Mouse (Mus musculus) liver, embryonic 16.5 days (tissue): ENCODE data around the gene Ucn. TPM values are rescaled to one million over a fixed set of nuclear protein-coding genes. Genes with fewer than 3 reads are reported as not detected.
A peak's percentile ranks its signal among the peaks of the same experiment; 100 is the strongest.

Source experiments
- ATAC-seq: fragments of 200-750 bp; cut with Nextera tagmentation; 2 replicates; pipeline ENCODE4 v1.8.0; 2017; ENCODE audit warnings: low read depth, mild to moderate bottlenecking, moderate number of reproducible peaks, moderate library complexity
- H3K27ac ChIP-seq: fragments of 300-500 bp; sonication (generic); 2 replicates; pipeline ENCODE4 v1.5.1; 2014; ENCODE audit warnings: mild to moderate bottlenecking, low read length
- H3K27me3 ChIP-seq: fragments of 300-500 bp; sonication (generic); 2 replicates; pipeline ENCODE4 v1.6.1; 2014; ENCODE audit warnings: low read depth, low read length, mixed read lengths; ENCODE audit not compliant: control insufficient read depth, insufficient read depth
- H3K36me3 ChIP-seq: fragments of 300-500 bp; sonication (generic); 2 replicates; pipeline ENCODE4 v1.6.1; 2014; ENCODE audit warnings: mild to moderate bottlenecking; ENCODE audit not compliant: control insufficient read depth, insufficient read depth
- H3K4me1 ChIP-seq: fragments of 300-500 bp; sonication (generic); 2 replicates; pipeline ENCODE4 v1.6.1; 2014; ENCODE audit warnings: low read depth, low read length, mixed read lengths; ENCODE audit not compliant: control insufficient read depth
- H3K4me2 ChIP-seq: fragments of 300-500 bp; sonication (generic); 2 replicates; pipeline ENCODE4 v1.6.1; 2014; ENCODE audit warnings: low read depth, low read length, mixed read lengths
- H3K4me3 ChIP-seq: fragments of 300-500 bp; sonication (generic); 2 replicates; pipeline ENCODE4 v1.5.1; 2014; ENCODE audit warnings: low read depth, mild to moderate bottlenecking, low read length
- H3K9ac ChIP-seq: fragments of 300-500 bp; sonication (generic); 2 replicates; pipeline ENCODE4 v1.6.1; 2014; ENCODE audit warnings: low read depth, low read length
- H3K9me3 ChIP-seq: fragments of 300-500 bp; sonication (generic); replicated peaks from 2 replicates; pipeline ENCODE4 v1.6.1; 2016; ENCODE audit warnings: low read length; ENCODE audit not compliant: control insufficient read depth
- WGBS: fragments of 180-500 bp; shearing (Covaris S2); extraction: QIAGEN DNeasy Blood & Tissue Kit; methylation state at CpG from one replicate; pipeline ENCODE4 v1.1.7; 2014; ENCODE audit not compliant: insufficient replicate concordance; 5-methylcytosine and 5-hydroxymethylcytosine counted together
- polyA plus RNA-seq: library from polyadenylated mRNA; unstranded; fragments of >200 nt; fragmentation: Nextera tagmentation; extraction: Ambion mirVana; gene quantifications from 2 replicates; pipeline ENCODE4 v1.2.1, GENCODE M21; 2015

Ucn gene
- polyA plus RNA-seq, 1 experiment from 2014 or later = not detected

DNA sequence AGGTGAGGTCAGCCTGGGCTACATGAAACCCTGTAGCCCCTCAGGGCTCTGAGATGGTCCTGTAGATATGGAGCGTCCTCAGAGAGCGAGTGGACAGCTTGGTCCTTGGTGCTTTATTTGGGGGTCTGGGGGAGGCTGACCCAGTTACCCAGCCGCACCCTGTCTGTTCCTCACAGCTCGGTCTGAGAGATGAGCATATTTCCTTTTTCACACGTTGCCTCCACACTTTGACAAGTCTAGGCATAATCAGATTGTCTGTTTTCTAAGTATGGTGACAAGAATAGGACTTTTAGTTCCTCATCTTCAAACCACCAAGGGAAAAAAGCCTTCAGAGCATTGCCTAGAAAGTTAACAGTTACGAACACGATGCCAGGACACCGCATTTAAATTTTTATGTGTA lies 17.5 kb downstream of the Ucn start:
- ATAC-seq = no peak
- H3K9ac ChIP-seq = no peak overlapping the region
- no peak overlapping the region for H3K27ac ChIP-seq
- no peaks in the 10 kb centered on the region for H3K4me1 ChIP-seq
- H3K27me3 ChIP-seq = no peaks in the 10 kb centered on the region
- no peak overlapping the region for H3K4me3 ChIP-seq
- WGBS = 34% methylated on average over 8 of the region's 8 CpGs
- H3K4me2 ChIP-seq = no peak overlapping the region
- H3K36me3 ChIP-seq = no peaks in the 10 kb centered on the region
- no peaks in the 10 kb centered on the region for H3K9me3 ChIP-seq

DNA sequence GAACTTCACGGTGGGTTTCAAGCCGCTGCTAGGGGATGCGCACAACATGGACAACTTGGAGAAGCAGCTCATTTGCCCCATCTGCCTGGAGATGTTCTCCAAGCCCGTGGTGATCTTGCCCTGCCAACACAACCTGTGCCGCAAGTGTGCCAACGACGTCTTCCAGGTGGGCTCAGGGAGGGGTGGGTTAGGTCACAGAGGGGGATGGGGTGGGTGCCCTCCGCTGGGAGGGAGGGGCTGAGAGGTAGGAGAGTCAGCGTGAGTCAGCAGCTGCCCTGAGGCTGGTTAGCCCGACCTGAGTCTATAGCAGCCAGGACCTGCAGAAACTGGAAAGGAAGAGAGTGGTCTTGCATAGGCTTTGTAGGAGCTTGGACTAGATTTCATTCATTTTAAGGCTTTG lies 21.7 kb downstream of the Ucn start:
- ATAC-seq = no peak
- 23% methylated on average over 10 of the region's 10 CpGs for WGBS
- H3K4me2 ChIP-seq = no peak overlapping the region
- H3K9ac ChIP-seq = no peak overlapping the region
- no peaks in the 10 kb centered on the region for H3K36me3 ChIP-seq
- no peaks in the 10 kb centered on the region for H3K9me3 ChIP-seq
- no peaks in the 10 kb centered on the region for H3K27me3 ChIP-seq
- no peaks in the 10 kb centered on the region for H3K4me1 ChIP-seq
- H3K4me3 ChIP-seq = no peak overlapping the region
- no peak overlapping the region for H3K27ac ChIP-seq

DNA sequence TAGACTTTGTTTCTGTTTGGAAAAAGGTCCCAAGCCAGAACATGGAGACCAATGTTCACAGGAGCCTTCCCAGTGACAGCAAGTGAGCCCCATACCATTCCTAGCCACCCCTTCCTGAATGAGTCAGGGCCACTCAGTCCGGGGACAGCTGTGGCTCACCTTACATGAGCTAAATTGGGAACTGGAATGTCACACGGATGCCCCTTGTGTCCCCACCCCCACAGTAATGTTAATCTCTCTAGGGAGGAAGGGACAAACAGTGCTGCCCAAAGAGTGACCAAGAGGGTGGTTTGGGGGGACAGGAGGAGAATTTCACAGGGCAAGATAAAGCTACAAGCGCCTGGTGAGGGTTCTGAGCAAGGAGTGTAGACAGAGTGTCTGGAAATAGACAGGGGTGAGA lies 22.3 kb downstream of the Ucn start, which contains the start of gene Trim54:
TSS of gene Trim54 (plus strand) at position 359 of the 400 bp plus-strand sequence.
- Histone ChIP-seq H3K4me2 (no peak within 1 kb of the TSS), H3K9me3 (no peaks in the 10 kb centered on the region), H3K27me3 (no peaks in the 10 kb centered on the region), H3K36me3 (no peaks in the 10 kb centered on the region), H3K4me3 (no peak within 1 kb of the TSS), H3K27ac (no peak within 1 kb of the TSS), H3K9ac (no peak within 1 kb of the TSS), H3K4me1 (no peaks in the 10 kb centered on the region)
- 19% methylated on average over 3 of the region's 3 CpGs for WGBS
- no peak for ATAC-seq

DNA sequence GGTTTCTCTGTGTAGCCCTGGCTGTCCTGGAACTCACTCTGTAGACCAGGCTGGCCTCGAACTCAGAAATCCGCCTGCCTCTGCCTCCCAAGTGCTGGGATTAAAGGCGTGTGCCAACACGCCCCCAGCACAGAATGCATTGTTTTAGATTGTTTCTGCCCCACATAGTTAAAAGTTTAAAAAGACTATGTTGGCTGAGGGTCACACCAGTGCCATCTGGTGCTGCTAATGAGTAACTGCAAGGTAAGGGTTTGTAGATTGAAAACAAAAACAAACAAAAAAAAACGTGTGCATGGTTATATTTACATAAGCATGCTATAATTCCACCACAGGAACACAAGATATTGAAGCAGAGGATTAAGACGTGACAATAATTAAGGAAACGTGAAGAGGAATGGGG lies 27.8 kb downstream of the Ucn start:
- 20% methylated on average over 7 of the region's 7 CpGs for WGBS
- H3K27me3 ChIP-seq = no peaks in the 10 kb centered on the region; the same call in 1 of the 2 replicates
- H3K4me1 ChIP-seq = no peaks in the 10 kb centered on the region
- H3K4me3 ChIP-seq = no peak overlapping the region
- H3K9me3 ChIP-seq = no peaks in the 10 kb centered on the region
- no peak for ATAC-seq
- no peak overlapping the region for H3K4me2 ChIP-seq
- H3K27ac ChIP-seq = no peak overlapping the region
- no peaks in the 10 kb centered on the region for H3K36me3 ChIP-seq
- no peak overlapping the region for H3K9ac ChIP-seq

DNA sequence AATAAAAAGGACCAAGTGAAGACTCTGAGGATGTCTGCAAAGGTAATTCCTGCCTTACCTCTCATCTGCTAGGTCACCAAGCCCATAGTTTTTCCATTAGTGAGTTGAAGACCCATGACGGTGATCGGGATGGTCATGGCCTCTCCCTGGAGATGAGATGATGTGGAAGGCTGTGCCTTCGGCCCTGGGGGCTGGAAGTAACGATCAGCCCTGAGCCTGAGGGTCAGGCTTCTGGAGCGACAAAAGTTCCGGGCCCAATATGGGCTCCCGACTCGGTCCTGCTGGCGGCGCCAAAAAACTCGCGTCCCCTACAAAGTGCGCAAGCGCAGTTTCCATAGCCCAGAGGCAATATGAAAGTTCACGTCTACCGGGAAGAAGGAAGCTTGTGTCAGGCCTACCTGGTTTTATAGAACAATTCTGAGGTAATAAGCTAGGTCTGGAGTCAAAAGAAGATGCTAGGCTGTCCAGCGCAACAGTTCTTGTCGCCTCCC lies 30.6 kb downstream of the Ucn start, which contains the start of gene Slc30a3:
TSS of gene Slc30a3 (minus strand) at position 238 of the 491 bp plus-strand sequence.
- H3K4me3 ChIP-seq = no peak within 1 kb of the TSS
- H3K4me1 ChIP-seq = no peaks in the 10 kb centered on the region
- H3K9me3 ChIP-seq = no peaks in the 10 kb centered on the region
- H3K4me2 ChIP-seq = no peak within 1 kb of the TSS
- WGBS = 79% methylated on average over 18 of the region's 18 CpGs
- H3K36me3 ChIP-seq = no peaks in the 10 kb centered on the region
- no peak for ATAC-seq
- no peak within 1 kb of the TSS for H3K9ac ChIP-seq
- H3K27ac ChIP-seq = no peak within 1 kb of the TSS
- no peaks in the 10 kb centered on the region; the same call in 1 of the 2 replicates for H3K27me3 ChIP-seq

DNA sequence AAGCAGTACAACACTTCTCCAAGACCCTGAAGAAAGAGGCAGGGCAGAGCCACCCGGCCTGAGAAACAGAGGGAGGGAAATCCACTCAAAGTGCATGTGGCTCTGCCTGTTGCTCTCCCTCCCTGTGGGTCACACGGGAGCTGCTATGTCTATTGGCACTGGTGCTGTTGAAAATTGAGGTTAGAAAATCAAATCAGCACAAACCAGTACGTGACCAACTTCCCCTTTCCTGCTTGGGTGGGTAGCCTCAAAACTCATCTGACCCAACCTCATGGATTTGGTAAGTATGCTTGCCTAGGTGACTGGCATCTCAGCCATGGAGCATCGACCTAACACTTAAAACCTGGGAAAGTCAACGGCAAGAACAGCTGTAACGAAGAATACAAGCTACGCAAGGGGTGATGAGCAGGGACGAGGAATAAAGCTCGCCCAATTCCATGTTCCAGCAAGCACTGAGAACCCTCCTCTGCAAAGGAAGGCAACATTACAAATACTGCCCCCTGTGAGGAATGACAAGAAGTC lies 32.8 kb downstream of the Ucn start, which contains the start of gene Dnajc5g:
TSS of gene Dnajc5g (plus strand) at position 472 of the 522 bp plus-strand sequence.
- ATAC-seq = no peak
- 48% methylated on average over 9 of the region's 9 CpGs for WGBS

DNA sequence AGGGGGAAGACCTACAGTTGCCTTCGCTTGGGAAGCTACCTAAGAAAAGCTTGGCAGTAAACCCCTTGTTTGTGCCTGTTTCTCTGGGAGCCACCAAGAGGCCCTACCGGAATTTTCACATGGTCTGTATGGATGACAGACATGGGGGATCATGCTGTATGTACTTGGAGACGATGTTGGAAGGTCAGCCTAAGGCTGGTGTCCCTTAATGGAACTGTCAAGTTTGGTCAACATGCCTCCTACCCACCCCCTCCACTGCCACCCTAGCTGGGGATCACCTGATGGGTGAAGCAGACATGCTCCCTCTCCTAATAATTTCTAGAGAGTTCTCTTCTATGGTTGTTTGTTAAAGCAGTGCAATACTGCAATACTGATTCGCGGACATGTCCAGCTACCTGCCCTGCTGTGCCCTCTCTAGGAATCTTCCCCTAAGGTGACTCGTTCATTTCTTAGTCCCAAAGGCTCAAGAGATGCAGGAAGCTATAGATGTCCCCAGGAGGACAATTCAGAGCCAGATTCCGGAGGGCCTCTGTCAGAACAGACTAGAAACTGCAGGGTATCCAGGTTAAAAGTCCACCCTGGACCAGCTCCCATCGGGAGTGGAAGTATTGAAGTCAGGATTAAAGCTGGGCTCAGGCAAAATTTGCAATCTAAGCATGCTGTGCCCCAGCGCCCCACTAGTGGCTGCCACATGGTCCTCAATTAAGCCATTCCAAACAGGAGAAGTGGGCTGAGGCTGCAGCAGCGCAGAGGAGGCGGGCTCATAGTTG lies 42.7 kb downstream of the Ucn start:
- Histone ChIP-seq H3K27ac (no peak overlapping the region), H3K9me3 (no peaks in the 10 kb centered on the region), H3K4me2 (peak overlapping the region; percentile 60), H3K36me3 (no peaks in the 10 kb centered on the region), H3K27me3 (peaks cover 61% of the 10 kb centered on the region), H3K4me3 (peak overlapping the region; percentile 46), H3K4me1 (peaks cover 3% of the 10 kb centered on the region), H3K9ac (no peak overlapping the region)
- no peak for ATAC-seq
- 24% methylated on average over 11 of the region's 11 CpGs for WGBS

More for the DNA sequence above, 32.8 kb downstream of the Ucn start, which contains the start of gene Dnajc5g:
- no peaks in the 10 kb centered on the region for H3K4me1 ChIP-seq
- no peak within 1 kb of the TSS for H3K9ac ChIP-seq
- no peaks in the 10 kb centered on the region; the same call in 1 of the 2 replicates for H3K27me3 ChIP-seq
- no peak within 1 kb of the TSS for H3K4me3 ChIP-seq
- no peak within 1 kb of the TSS for H3K4me2 ChIP-seq
- H3K36me3 ChIP-seq = no peaks in the 10 kb centered on the region
- no peak within 1 kb of the TSS for H3K27ac ChIP-seq
- no peaks in the 10 kb centered on the region for H3K9me3 ChIP-seq

DNA sequence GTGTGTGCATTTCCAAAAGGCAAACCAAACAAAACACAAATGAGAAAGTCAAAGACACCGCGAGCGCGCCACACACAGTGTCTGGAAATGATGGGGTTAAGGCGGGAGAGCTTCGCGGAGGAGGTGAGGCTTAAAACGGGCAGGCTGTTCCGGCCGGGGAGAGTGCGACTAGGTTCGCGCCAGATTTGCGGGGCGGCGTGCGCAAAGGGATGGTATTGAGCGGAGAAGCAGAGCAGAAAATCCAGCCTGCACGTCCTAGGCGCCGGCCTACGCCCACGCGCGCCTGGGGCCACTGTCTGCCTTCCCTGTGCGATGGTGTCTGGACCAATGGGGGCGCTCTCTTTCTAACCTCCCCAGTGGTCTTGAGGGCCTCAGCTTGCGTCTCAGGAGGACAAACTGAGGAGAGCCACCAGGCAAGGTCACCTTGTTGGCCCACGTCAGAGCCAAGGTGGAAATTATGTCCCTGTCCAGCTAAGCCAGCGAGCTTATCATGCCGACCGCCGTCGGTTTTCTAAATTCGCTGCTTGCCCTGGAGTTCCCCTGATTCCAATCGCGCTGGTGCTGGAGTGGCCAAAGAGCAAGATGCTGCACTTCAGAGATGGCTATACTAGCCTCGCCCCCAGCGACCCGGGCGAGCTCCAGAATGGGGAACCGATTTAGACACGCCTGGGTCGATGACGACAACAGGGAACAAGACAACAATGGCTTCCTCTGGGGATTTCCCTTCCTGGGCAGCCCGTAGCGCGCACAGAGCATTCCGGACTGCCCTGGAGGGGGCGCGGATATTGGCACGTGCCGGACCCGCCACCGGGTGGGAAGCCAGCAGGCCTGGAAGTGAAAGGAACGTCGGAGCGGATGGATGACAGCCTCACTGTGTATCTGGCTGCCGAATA lies 43.6 kb downstream of the Ucn start:
- WGBS = under 1% methylated on average over 59 of the region's 59 CpGs
- H3K36me3 ChIP-seq = no peaks in the 10 kb centered on the region
- no peak overlapping the region for H3K9ac ChIP-seq
- H3K4me1 ChIP-seq = peaks cover 3% of the 10 kb centered on the region
- H3K4me2 ChIP-seq = peak overlapping the region; percentile 60
- peaks cover 69% of the 10 kb centered on the region for H3K27me3 ChIP-seq
- H3K27ac ChIP-seq = no peak overlapping the region
- H3K9me3 ChIP-seq = no peaks in the 10 kb centered on the region
- peak overlapping the region; percentile 46 for H3K4me3 ChIP-seq
- peak; percentile 43; the same call in 1 of the 2 replicates for ATAC-seq
